8 mouse cellular contexts compared by ENCODE assay signal in genomic region chr6:97487535-97488081, GRCm38 (mm10).
DNase-seq lines count a peak whose midpoint lies in the region; ATAC-seq and TF ChIP-seq lines count a peak whose summit lies in the region.

No protein-coding gene starts in this region.

- no peaks in the 10 kb centered on the region for H3K9me3 ChIP-seq in intestine, postnatal 0 days (ENCODE audit: control insufficient read depth)

- TF ChIP-seq CTCF in cortical plate, adult 2 months (IDR thresholded peaks at IDR 0.05; ENCODE audit: extremely low read depth, insufficient read depth, low read length) = no peak
- TF ChIP-seq CTCF in intestine, postnatal 0 days (IDR thresholded peaks at IDR 0.05; ENCODE audit: low read depth) = peak; percentile 11; the same call in 1 of the 2 replicates

- DNase-seq in embryo, embryonic 10 days (ENCODE audit: low spot score) = peak; percentile 42
- no peak for DNase-seq in embryo, embryonic 10.5 days (ENCODE audit: low spot score)
- peak; percentile 98 for DNase-seq in heart, adult 11 months
- peak; percentile 44 to 50 for DNase-seq in left cerebral cortex, postnatal 25 days (ENCODE audit: low spot score in 2 of 2)
- DNase-seq in right cerebral cortex, postnatal 4 days = peak; percentile 59

- H3K4me1 ChIP-seq in cortical plate, adult 2 months (ENCODE audit: control insufficient read depth, insufficient read depth, low read length) = peaks cover 2% of the 10 kb centered on the region; the same call in 1 of the 2 replicates
- peaks cover 5% of the 10 kb centered on the region; the same call in 1 of the 2 replicates for H3K4me1 ChIP-seq in intestine, postnatal 0 days (replicated peaks; ENCODE audit: control insufficient read depth, insufficient read depth, low read length)

- intact Hi-C loops in left cerebral cortex, postnatal 25 days (cut with DNase I) = no loop called here

- peak overlapping the region; percentile 89 for H3K27ac ChIP-seq in cortical plate, adult 2 months (ENCODE audit: insufficient read depth, low read length)
- H3K27ac ChIP-seq in intestine, postnatal 0 days (ENCODE audit: low read depth, low read length) = no peak overlapping the region

- peak overlapping the region; percentile 88 for H3K4me2 ChIP-seq in intestine, postnatal 0 days (replicated peaks; ENCODE audit: low read depth)

- ATAC-seq in intestine, postnatal 0 days = peak; percentile 51; the same call in 1 of the 2 replicates
- ATAC-seq in megakaryocyte-erythroid progenitor cell, adult 5-6 weeks (replicated peaks; ENCODE audit: low FRiP score, low TSS enrichment, poor library complexity, severe bottlenecking) = peak; percentile 66

- no peaks in the 10 kb centered on the region for H3K36me3 ChIP-seq in intestine, postnatal 0 days (ENCODE audit: control insufficient read depth, insufficient read depth)

- H3K9ac ChIP-seq in intestine, postnatal 0 days (ENCODE audit: low read depth, low read length) = no peak overlapping the region

- no peak for TF ChIP-seq POLR2A in cortical plate, adult 2 months (IDR thresholded peaks at IDR 0.05; ENCODE audit: extremely low read depth, insufficient read depth, low read length)

- peaks cover 6% of the 10 kb centered on the region; the same call in 1 of the 2 replicates for H3K27me3 ChIP-seq in intestine, postnatal 0 days (replicated peaks; ENCODE audit: control insufficient read depth, insufficient read depth, low read length)

- H3K4me3 ChIP-seq in cortical plate, adult 2 months (ENCODE audit: insufficient read depth, low read length) = peak overlapping the region; percentile 87
- peak overlapping the region; percentile 47 for H3K4me3 ChIP-seq in intestine, postnatal 0 days (ENCODE audit: low read depth, low read length)

- WGBS in intestine, postnatal 0 days = under 1% methylated on average over 39 of the region's 40 CpGs
